Mouse (Mus musculus) heart, embryonic 16.5 days (tissue): ENCODE data around the gene Slitrk2. TPM values are rescaled to one million over a fixed set of nuclear protein-coding genes. Genes with fewer than 3 reads are reported as not detected.

Experiments used
- ATAC-seq: fragments of 200-750 bp; cut with Nextera tagmentation; replicated peaks from 2 replicates; pipeline ENCODE4 v1.8.0; 2017; ENCODE audit warnings: moderate number of reproducible peaks; ENCODE audit not compliant: insufficient read depth, low FRiP score; ENCODE audit errors: extremely low read depth
- H3K27ac ChIP-seq: fragments of 300-500 bp; sonication (generic); 2 replicates; pipeline ENCODE4 v1.5.1; 2014; ENCODE audit warnings: mild to moderate bottlenecking, low read length, control low read depth, moderate library complexity
- H3K27me3 ChIP-seq: fragments of 300-500 bp; sonication (generic); 2 replicates; pipeline ENCODE4 v1.6.1; 2014; ENCODE audit warnings: low read length, mixed read lengths; ENCODE audit not compliant: control insufficient read depth, insufficient read depth
- H3K36me3 ChIP-seq: fragments of 300-500 bp; sonication (generic); 2 replicates; pipeline ENCODE4 v1.6.1; 2014; ENCODE audit not compliant: control insufficient read depth, insufficient read depth
- H3K4me1 ChIP-seq: fragments of 300-500 bp; sonication (generic); 2 replicates; pipeline ENCODE4 v1.6.1; 2014; ENCODE audit warnings: low read length, mixed read lengths; ENCODE audit not compliant: control insufficient read depth, insufficient read depth
- H3K4me2 ChIP-seq: fragments of 300-500 bp; sonication (generic); 2 replicates; pipeline ENCODE4 v1.6.1; 2014; ENCODE audit warnings: low read depth, mild to moderate bottlenecking, control low read depth, low read length
- H3K4me3 ChIP-seq: fragments of 300-500 bp; sonication (generic); 2 replicates; pipeline ENCODE4 v1.5.1; 2014; ENCODE audit warnings: mild to moderate bottlenecking, control low read depth, low read length
- H3K9ac ChIP-seq: fragments of 300-500 bp; sonication (generic); 2 replicates; pipeline ENCODE4 v1.6.1; 2014; ENCODE audit warnings: low read length, control low read depth
- H3K9me3 ChIP-seq: fragments of 300-500 bp; sonication (generic); replicated peaks from 2 replicates; pipeline ENCODE4 v1.6.1; 2016; ENCODE audit warnings: low read length; ENCODE audit not compliant: control insufficient read depth
- WGBS: fragments of 180-500 bp; shearing (Covaris S2); extraction: QIAGEN DNeasy Blood & Tissue Kit; methylation state at CpG from one replicate; pipeline ENCODE4 v1.1.7; 2014; 5-methylcytosine and 5-hydroxymethylcytosine counted together
- polyA plus RNA-seq: library from polyadenylated mRNA; unstranded; fragments of >200 nt; fragmentation: Nextera tagmentation; extraction: Ambion mirVana; gene quantifications from 2 replicates; pipeline ENCODE4 v1.2.1, GENCODE M21; 2015

Slitrk2 gene
- polyA plus RNA-seq: 0.25 and 0.29 TPM in 2 replicates

- H3K27ac ChIP-seq: no peak within 1 kb of the TSS
- peak within 1 kb of the TSS; percentile 41 for H3K4me3 ChIP-seq
- H3K9me3 ChIP-seq: no peaks in the 10 kb centered on the region
- ATAC-seq: no peak
- H3K36me3 ChIP-seq: no peaks in the 10 kb centered on the region
- H3K4me2 ChIP-seq: peak within 1 kb of the TSS; percentile 64
- 12% methylated on average over 25 of the region's 25 CpGs for WGBS
- H3K4me1 ChIP-seq: no peaks in the 10 kb centered on the region
- no peak within 1 kb of the TSS for H3K9ac ChIP-seq
- H3K27me3 ChIP-seq: no peaks in the 10 kb centered on the region
Observed at GRCm38 (mm10) chrX:66648911-66649620, at the start of gene Slitrk2. Gene Slitrk2 (plus strand): TSS chrX:66649318.

DNA sequence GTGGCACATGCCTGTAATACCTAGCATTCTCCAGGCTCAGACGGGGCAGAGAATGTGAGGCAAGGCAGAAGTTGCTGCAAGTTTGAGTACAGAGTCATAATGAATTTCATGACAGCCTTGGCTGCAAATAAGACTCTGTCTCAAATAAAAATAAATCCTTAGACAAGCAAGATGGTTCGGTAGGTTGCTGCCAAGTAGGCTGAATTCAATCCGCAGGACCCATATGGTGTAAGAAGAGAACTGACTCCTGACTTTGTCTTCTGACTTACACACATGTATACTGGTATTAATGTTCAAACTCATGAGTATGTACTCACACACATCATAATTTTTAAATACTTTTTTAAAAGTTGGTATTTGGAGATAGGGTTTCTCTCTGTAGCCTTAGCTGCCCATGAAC lies 43.6 kb upstream of the Slitrk2 start:
- Histone ChIP-seq H3K36me3 (no peaks in the 10 kb centered on the region), H3K9ac (no peak overlapping the region), H3K4me2 (no peak overlapping the region), H3K4me1 (no peaks in the 10 kb centered on the region), H3K4me3 (no peak overlapping the region), H3K27ac (no peak overlapping the region), H3K9me3 (no peaks in the 10 kb centered on the region), H3K27me3 (no peaks in the 10 kb centered on the region)
- 66% methylated on average over 3 of the region's 3 CpGs for WGBS
- no peak for ATAC-seq

- Histone ChIP-seq H3K9me3 (no peaks in the 10 kb centered on the region), H3K4me2 (peak overlapping the region; percentile 75), H3K4me3 (peak overlapping the region; percentile 53), H3K9ac (peak overlapping the region; percentile 28), H3K27ac (no peak overlapping the region), H3K4me1 (no peaks in the 10 kb centered on the region), H3K27me3 (no peaks in the 10 kb centered on the region), H3K36me3 (no peaks in the 10 kb centered on the region)
- 10% methylated on average over 21 of the region's 21 CpGs for WGBS
- ATAC-seq: peak; percentile 63
Observed at GRCm38 (mm10) chrX:66652455-66653144, 3.5 kb downstream of the Slitrk2 start.

GRCm38 (mm10) chrX:66657365-66657764 lies 8.2 kb downstream of the Slitrk2 start:
- Histone ChIP-seq H3K4me1 (no peaks in the 10 kb centered on the region), H3K27ac (no peak overlapping the region), H3K9me3 (no peaks in the 10 kb centered on the region), H3K27me3 (no peaks in the 10 kb centered on the region), H3K4me3 (no peak overlapping the region), H3K36me3 (no peaks in the 10 kb centered on the region), H3K4me2 (no peak overlapping the region), H3K9ac (no peak overlapping the region)
- WGBS: 22% methylated on average over 2 of the region's 2 CpGs
- ATAC-seq: no peak

DNA sequence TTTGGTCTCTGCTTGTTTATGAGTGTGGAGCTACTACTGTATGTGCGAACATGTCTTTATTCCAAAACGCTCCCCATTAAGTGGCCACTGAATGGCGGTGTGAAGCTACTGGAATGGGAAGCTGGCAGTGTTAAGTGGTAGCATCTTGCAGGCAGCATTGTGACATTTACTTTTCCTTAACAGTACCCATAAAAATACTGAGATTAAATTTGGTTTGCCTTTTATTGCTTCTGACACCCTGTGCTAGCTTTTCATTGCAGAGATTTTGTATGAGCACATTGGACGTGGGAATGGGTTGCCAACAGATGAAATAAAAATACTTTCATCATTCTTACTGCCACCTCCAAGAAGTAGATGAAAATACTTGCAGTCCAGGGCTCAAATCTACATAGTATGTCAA lies 27.8 kb downstream of the Slitrk2 start:
- Histone ChIP-seq H3K9me3 (no peaks in the 10 kb centered on the region), H3K9ac (no peak overlapping the region), H3K27ac (no peak overlapping the region), H3K27me3 (no peaks in the 10 kb centered on the region), H3K4me2 (no peak overlapping the region), H3K36me3 (no peaks in the 10 kb centered on the region), H3K4me3 (no peak overlapping the region), H3K4me1 (no peaks in the 10 kb centered on the region)
- WGBS: 90% methylated on average over 4 of the region's 4 CpGs
- ATAC-seq: no peak

DNA sequence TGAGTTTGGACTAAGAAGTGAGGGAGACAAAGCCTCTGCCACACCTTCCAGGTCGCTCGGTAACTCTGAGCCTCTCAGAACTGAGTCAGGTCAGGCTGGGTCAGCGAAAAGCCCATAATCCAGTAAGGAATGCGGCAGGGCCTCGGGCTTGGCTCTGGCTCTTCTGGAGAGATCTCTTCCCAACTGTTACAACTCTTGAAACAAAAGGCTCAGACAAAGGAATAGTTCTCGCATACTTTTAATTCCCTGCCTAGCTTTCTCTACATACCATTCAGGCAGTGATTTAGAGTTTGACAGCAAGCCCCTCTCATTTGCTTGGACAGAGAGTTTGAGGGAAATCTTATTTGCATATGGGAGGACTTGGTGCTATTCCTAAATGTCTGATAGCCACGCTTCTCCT lies 29.5 kb downstream of the Slitrk2 start:
- no peaks in the 10 kb centered on the region for H3K36me3 ChIP-seq
- H3K27ac ChIP-seq: no peak overlapping the region
- no peaks in the 10 kb centered on the region for H3K9me3 ChIP-seq
- H3K4me2 ChIP-seq: no peak overlapping the region
- H3K4me1 ChIP-seq: no peaks in the 10 kb centered on the region
- H3K9ac ChIP-seq: no peak overlapping the region
- no peak for ATAC-seq
- 31% methylated on average over 7 of the region's 7 CpGs for WGBS
- H3K27me3 ChIP-seq: no peaks in the 10 kb centered on the region
- H3K4me3 ChIP-seq: no peak overlapping the region
